Comparison of ENCODE assay signal across 22 mouse cellular contexts in the genomic region with DNA sequence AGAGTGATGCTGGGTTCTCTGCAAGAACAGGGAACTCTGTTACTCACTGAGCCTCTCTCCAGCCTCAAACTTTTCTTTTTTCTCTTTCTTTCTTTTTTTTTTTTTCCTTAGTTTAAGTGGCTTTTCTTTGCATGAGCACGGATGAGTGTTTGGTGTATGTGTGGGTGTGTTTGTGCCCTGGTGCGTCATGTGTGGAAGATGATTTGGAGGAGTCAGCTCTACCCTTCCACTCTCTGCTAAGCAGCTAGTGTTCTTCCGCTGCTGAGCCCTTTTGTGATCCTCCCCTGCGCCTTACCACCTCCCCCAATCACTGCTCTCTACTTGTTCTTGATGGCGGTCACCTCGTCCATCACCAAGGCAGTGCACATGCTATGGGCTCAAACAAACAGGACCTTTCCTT.
"Had no signal": no experiment of that assay in that cellular context is flagged by ENCODE, and none has a peak within 500 bp of the region (broad histone marks: within the 10 kb centered on the region; RNA-seq: fewer than 3 reads in every experiment).

No protein-coding gene starts in this region.

- ATAC-seq: hindbrain, embryonic 16.5 days; hindbrain, postnatal 0 days; inflammation-experienced regulatory T-cells, adult 6 months; intestine, embryonic 15.5 days; intestine, embryonic 16.5 days; intestine, postnatal 0 days had no signal

- DNase-seq: heart, postnatal 10 days; heart, postnatal 14 days; heart, postnatal 36 days; heart, postnatal 4 days; kidney, adult 11 months; kidney, adult 18-20 months; kidney, adult 2 months; kidney, adult 8-10 months; kidney, adult 9 months; kidney, postnatal 10 days; kidney, postnatal 14 days; kidney, postnatal 25 days; kidney, postnatal 36 days; kidney, postnatal 4 days; layer of hippocampus, adult 9-11 months; layer of hippocampus, postnatal 36 days had no signal
